8 mouse cellular contexts compared by ENCODE assay signal in the genomic region with DNA sequence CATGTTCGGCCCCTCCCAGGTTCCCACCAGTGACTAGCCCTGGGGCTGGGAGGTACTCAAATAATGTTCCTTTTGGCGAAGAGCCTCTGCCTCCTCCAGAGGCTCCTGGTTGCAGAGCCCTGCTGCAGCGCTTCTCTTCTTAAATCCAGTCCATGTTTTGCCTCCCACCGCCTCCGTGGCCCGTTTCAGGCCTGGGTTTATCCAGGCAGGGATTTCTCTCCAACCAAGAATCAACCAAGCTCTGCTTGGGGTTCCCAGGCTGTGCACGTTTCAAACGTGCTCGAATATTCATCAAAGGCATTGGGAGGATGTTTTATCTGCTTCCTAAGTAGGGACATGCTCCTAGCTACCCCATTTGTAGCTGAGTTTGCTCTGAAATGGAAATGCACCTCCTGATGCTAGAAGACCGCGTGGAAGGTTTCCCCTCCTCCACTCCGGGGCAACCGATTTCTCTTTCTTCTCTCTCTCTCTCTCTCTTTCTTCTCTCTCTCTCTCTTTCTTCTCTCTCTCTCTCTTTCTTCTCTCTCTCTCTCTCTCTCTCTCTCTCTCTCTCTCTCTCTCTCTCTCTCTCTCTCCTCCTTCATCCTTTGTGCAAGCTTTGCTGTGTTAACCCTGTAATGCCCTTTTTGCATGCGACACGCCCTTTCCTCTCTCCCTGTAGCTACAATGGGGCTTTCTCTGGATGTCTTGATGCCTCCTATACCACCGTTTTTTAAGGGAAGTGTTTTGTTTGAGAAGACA. TPM values are rescaled to one million over a fixed set of nuclear protein-coding genes. Genes with fewer than 3 reads are reported as not detected.
DNase-seq lines count a peak whose midpoint lies in the region; ATAC-seq lines count a peak whose summit lies in the region.

No protein-coding gene starts in this region.

- H3K4me3 ChIP-seq in embryonic facial prominence, embryonic 14.5 days (ENCODE audit: low read depth, low read length), result peak overlapping the region; percentile 53
- H3K4me3 ChIP-seq in heart, embryonic 10.5 days, result peak overlapping the region; percentile 64
- H3K4me3 ChIP-seq in kidney, embryonic 15.5 days (replicated peaks), result peak overlapping the region; percentile 55

- H3K36me3 ChIP-seq in embryonic facial prominence, embryonic 14.5 days (ENCODE audit: control insufficient read depth, insufficient read depth, low read length), result no peaks in the 10 kb centered on the region
- no peaks in the 10 kb centered on the region for H3K36me3 ChIP-seq in heart, embryonic 10.5 days
- no peaks in the 10 kb centered on the region for H3K36me3 ChIP-seq in kidney, embryonic 15.5 days

- peak overlapping the region; percentile 76 for H3K9ac ChIP-seq in embryonic facial prominence, embryonic 14.5 days (ENCODE audit: low read depth, low read length)
- peak overlapping the region; percentile 66 for H3K9ac ChIP-seq in kidney, embryonic 15.5 days

- peak; percentile 96 for ATAC-seq in embryonic facial prominence, embryonic 14.5 days (ENCODE audit: low read depth)
- ATAC-seq in kidney, embryonic 15.5 days (replicated peaks; ENCODE audit: low FRiP score), result peak; percentile 90
- peak; percentile 86 for ATAC-seq in monocyte, adult 5-6 weeks (replicated peaks; ENCODE audit: insufficient number of reproducible peaks, low FRiP score, low TSS enrichment, poor library complexity, severe bottlenecking)

- H3K27ac ChIP-seq in embryonic facial prominence, embryonic 14.5 days (replicated peaks; ENCODE audit: low read depth, low read length), result peak overlapping the region; percentile 96
- H3K27ac ChIP-seq in heart, embryonic 10.5 days, result peak overlapping the region; percentile 91
- H3K27ac ChIP-seq in kidney, embryonic 15.5 days, result peak overlapping the region; percentile 97

- 1% methylated on average over 16 of the region's 16 CpGs for WGBS in embryonic facial prominence, embryonic 14.5 days
- WGBS in heart, embryonic 10.5 days, result under 1% methylated on average over 16 of the region's 16 CpGs
- under 1% methylated on average over 16 of the region's 16 CpGs for WGBS in kidney, embryonic 15.5 days

- DNase-seq in 3T3-L1 (ENCODE audit: low read depth, low spot score), result peak; percentile 94
- DNase-seq in adrenal gland, postnatal 36 days, result peak; percentile 83 to 84
- peak; percentile 97 for DNase-seq in embryonic facial prominence, embryonic 14.5 days (ENCODE audit: low spot score)
- peak; percentile 93 for DNase-seq in heart, embryonic 10.5 days (ENCODE audit: low spot score)
- peak; percentile 78 for DNase-seq in liver
- DNase-seq in spleen, postnatal 4 days (ENCODE audit: low spot score in 2 of 2), result peak; percentile 64 to 81

- H3K4me2 ChIP-seq in embryonic facial prominence, embryonic 14.5 days (ENCODE audit: low read depth, low read length), result peak overlapping the region; percentile 57
- peak overlapping the region; percentile 60 for H3K4me2 ChIP-seq in kidney, embryonic 15.5 days

- peaks cover 6% of the 10 kb centered on the region; the same call in 1 of the 2 replicates for H3K4me1 ChIP-seq in embryonic facial prominence, embryonic 14.5 days (ENCODE audit: control insufficient read depth, insufficient read depth, low read length)
- H3K4me1 ChIP-seq in heart, embryonic 10.5 days, result peaks cover 11% of the 10 kb centered on the region
- H3K4me1 ChIP-seq in kidney, embryonic 15.5 days, result peaks cover 22% of the 10 kb centered on the region

- H3K9me3 ChIP-seq in embryonic facial prominence, embryonic 14.5 days (ENCODE audit: control insufficient read depth, low read length), result 0 out of 2 replicates have a peak, but pooled peaks cover 7% of the 10 kb centered on the region
- no peaks in the 10 kb centered on the region for H3K9me3 ChIP-seq in heart, embryonic 10.5 days
- no peaks in the 10 kb centered on the region for H3K9me3 ChIP-seq in kidney, embryonic 15.5 days (replicated peaks)

- no peaks in the 10 kb centered on the region for H3K27me3 ChIP-seq in embryonic facial prominence, embryonic 14.5 days (replicated peaks; ENCODE audit: control insufficient read depth, insufficient read depth, low read length)
- no peaks in the 10 kb centered on the region for H3K27me3 ChIP-seq in heart, embryonic 10.5 days (ENCODE audit: insufficient read depth, poor library complexity, severe bottlenecking)
- no peaks in the 10 kb centered on the region for H3K27me3 ChIP-seq in kidney, embryonic 15.5 days

RNA-seq across cellular contexts. Expression of gene Gm815, which starts 40.2 kb away (rescaled TPM):
- total RNA-seq in adrenal gland, postnatal 36 days (2021), result not detected
- not detected in 2 replicates for polyA plus RNA-seq in embryonic facial prominence, embryonic 14.5 days (2014; fragmentation: Nextera tagmentation; extraction: Ambion mirVana)
- polyA plus RNA-seq in heart, embryonic 10.5 days (2016; fragmentation: Nextera tagmentation; extraction: Ambion mirVana), result not detected in 2 replicates
- polyA plus RNA-seq in kidney, embryonic 15.5 days (2015; fragmentation: Nextera tagmentation; extraction: Ambion mirVana), result not detected in 2 replicates
- total RNA-seq in monocyte, adult 5-6 weeks (2017), result not detected in 3 replicates

Comparison
In these comparisons a context has a peak if more than half of its experiments do, and no peak if none do; other contexts are left out.
1. Peak in every context shown above with its lines: DNase-seq, ATAC-seq, H3K4me3 ChIP-seq and H3K27ac ChIP-seq.